Mouse (Mus musculus): ENCODE measurements around the gene Ttc41. TPM values are rescaled to one million over a fixed set of nuclear protein-coding genes. Genes with fewer than 3 reads are reported as not detected.

Ttc41 gene
- polyA plus RNA-seq, 1 experiment from 2014 or later = 3.4 TPM

DNA sequence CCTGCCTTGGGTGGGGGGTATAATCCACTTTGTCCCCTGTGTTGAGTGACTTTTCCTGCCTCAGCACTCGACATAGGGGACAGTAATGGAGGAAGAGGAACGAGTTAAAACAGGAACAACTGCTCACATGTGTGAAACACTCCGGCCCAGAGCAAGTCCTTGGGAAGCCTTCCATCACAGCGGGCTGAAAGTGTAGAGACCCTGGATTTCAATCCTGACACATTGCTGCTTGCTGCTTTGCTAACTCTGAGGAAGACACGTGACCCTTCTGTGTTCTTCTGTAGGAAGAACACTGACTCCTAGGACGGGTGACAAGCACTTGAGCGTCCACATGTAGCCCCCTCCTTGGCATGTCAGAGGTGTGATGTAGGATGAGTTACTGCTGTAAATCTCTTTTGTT lies 109.5 kb downstream of the Ttc41 start:
- Histone ChIP-seq H3K36me3 (no peaks in the 10 kb centered on the region), H3K27me3 (no peaks in the 10 kb centered on the region), H3K9me3 (replicated peaks) (no peaks in the 10 kb centered on the region), H3K4me2 (replicated peaks) (no peak overlapping the region), H3K4me3 (no peak overlapping the region), H3K4me1 (peaks cover 24% of the 10 kb centered on the region), H3K9ac (no peak overlapping the region), H3K27ac (no peak overlapping the region)
- WGBS = 82% methylated on average over 7 of the region's 7 CpGs
- ATAC-seq (ENCODE audit: low FRiP score) = no peak

GRCm38 (mm10) chr10:86819649-86820165 lies 114.1 kb downstream of the Ttc41 start:
- peak; percentile 82 for ATAC-seq (ENCODE audit: low FRiP score)
- H3K27me3 ChIP-seq = peaks cover 4% of the 10 kb centered on the region; the same call in 1 of the 2 replicates
- no peaks in the 10 kb centered on the region for H3K9me3 ChIP-seq (replicated peaks)
- peak overlapping the region; percentile 27; the same call in 1 of the 2 replicates for H3K9ac ChIP-seq
- H3K4me2 ChIP-seq (replicated peaks) = 0 out of 2 replicates have a peak overlapping the region, but pooled peaks have one; percentile 4
- H3K4me1 ChIP-seq = peaks cover 22% of the 10 kb centered on the region
- no peak overlapping the region for H3K4me3 ChIP-seq
- H3K36me3 ChIP-seq = no peaks in the 10 kb centered on the region
- 16% methylated on average over 8 of the region's 8 CpGs for WGBS
- H3K27ac ChIP-seq = peak overlapping the region; percentile 44; the same call in 1 of the 2 replicates

DNA sequence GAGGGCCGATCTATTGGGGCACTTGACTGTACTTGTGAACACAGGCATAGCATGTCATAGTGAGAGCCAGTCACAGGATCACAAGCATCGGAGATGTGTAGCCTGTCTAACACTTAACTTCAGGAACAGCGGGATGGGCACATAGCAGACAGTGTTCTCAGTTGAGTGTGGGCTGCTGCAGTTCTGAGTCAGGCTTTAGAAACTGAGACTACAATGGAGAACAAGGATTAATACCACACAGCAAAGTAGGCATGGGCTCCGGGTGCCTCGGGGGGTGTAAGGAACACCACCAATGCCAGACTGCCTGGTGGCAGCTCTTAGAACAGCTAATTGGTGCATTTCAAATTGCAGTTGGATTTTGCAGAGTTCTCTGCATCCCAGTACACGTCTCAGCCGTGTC lies 115.4 kb downstream of the Ttc41 start:
- Histone ChIP-seq H3K36me3 (no peaks in the 10 kb centered on the region), H3K4me3 (no peak overlapping the region)
- WGBS = 92% methylated on average over 7 of the region's 7 CpGs

DNA sequence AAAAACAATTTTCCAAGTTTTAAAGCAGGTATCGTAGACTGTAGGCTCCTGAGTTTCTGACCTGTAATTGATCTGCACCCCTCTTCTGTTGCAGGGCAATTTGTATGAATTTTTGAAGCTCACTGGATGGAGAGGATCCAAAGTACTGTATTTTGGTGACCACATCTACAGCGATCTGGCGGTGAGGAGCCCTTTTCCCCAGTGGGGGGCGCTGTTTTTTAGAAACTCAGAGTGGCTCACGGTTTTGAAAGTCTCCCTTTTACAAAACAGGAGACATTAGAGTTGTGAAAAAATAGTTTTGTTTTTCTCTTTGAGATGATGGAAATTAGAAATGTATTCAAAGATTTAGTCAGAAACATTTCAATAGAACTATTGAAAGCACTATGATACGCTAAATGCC lies 118.5 kb downstream of the Ttc41 start:
- WGBS = 78% methylated on average over 6 of the region's 6 CpGs
- H3K27ac ChIP-seq = no peak overlapping the region
- H3K27me3 ChIP-seq = peaks cover 4% of the 10 kb centered on the region; the same call in 1 of the 2 replicates

More for the DNA sequence above, 115.4 kb downstream of the Ttc41 start:
- Histone ChIP-seq H3K4me2 (replicated peaks) (no peak overlapping the region), H3K27me3 (peaks cover 4% of the 10 kb centered on the region; the same call in 1 of the 2 replicates), H3K9ac (no peak overlapping the region), H3K4me1 (peaks cover 21% of the 10 kb centered on the region), H3K27ac (no peak overlapping the region), H3K9me3 (replicated peaks) (no peaks in the 10 kb centered on the region)
- ATAC-seq (ENCODE audit: low FRiP score) = no peak

GRCm38 (mm10) chr10:86824871-86825270 lies 119.3 kb downstream of the Ttc41 start:
- no peak overlapping the region for H3K4me2 ChIP-seq (replicated peaks)
- WGBS = 46% methylated on average over 14 of the region's 14 CpGs

More for the DNA sequence above, 118.5 kb downstream of the Ttc41 start:
- no peak overlapping the region for H3K4me3 ChIP-seq
- ATAC-seq (ENCODE audit: low FRiP score) = no peak
- peaks cover 17% of the 10 kb centered on the region for H3K4me1 ChIP-seq
- no peak overlapping the region for H3K9ac ChIP-seq
- H3K9me3 ChIP-seq (replicated peaks) = no peaks in the 10 kb centered on the region
- no peak overlapping the region for H3K4me2 ChIP-seq (replicated peaks)
- 0 out of 2 replicates have a peak, but pooled peaks cover 1% of the 10 kb centered on the region for H3K36me3 ChIP-seq

DNA sequence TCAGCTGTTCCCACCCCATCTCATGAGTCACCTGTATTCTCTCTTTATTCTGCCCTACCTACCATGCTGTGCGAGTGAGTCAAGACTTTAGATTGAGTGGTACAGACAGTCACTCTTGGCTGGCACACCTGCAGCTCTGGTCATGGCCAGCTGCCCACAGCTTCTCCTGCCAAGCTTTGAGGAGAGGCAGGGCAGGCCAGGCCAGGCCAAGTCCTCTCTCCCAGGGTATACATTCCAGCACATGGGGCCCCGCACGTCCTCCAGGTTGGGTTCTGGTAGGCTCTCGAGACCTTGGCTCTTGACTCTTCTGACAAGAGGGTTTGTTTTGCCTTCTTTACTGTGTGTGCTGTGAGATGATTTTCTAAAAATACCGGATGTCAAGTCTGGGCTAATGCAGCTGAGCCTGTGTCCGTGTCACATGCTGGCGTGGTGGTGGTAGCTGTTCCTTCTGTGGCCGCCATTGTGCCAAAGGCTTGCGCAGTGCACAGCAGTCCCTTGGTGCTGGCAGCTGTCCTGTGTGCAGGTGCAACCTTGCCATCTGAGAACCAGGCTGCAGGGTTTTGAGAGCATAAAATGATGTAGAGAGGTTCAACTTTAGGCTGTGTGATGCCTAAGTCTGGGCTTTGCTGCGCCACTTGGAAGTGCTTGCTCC lies 120.4 kb downstream of the Ttc41 start:
- H3K36me3 ChIP-seq = 0 out of 2 replicates have a peak, but pooled peaks cover 7% of the 10 kb centered on the region
- no peak overlapping the region for H3K27ac ChIP-seq
- peaks cover 4% of the 10 kb centered on the region; the same call in 1 of the 2 replicates for H3K27me3 ChIP-seq
- no peaks in the 10 kb centered on the region for H3K9me3 ChIP-seq (replicated peaks)
- no peak overlapping the region for H3K9ac ChIP-seq
- H3K4me3 ChIP-seq = no peak overlapping the region
- 0 out of 2 replicates have a peak, but pooled peaks cover 3% of the 10 kb centered on the region for H3K4me1 ChIP-seq
- 90% methylated on average over 10 of the region's 10 CpGs for whole genome bisulfite sequencing
- ATAC-seq (ENCODE audit: low FRiP score) = no peak
- H3K4me2 ChIP-seq (replicated peaks) = no peak overlapping the region

More at GRCm38 (mm10) chr10:86824871-86825270, 119.3 kb downstream of the Ttc41 start:
- H3K9me3 ChIP-seq (replicated peaks) = no peaks in the 10 kb centered on the region
- no peak overlapping the region for H3K4me3 ChIP-seq
- H3K27me3 ChIP-seq = peaks cover 4% of the 10 kb centered on the region; the same call in 1 of the 2 replicates
- H3K36me3 ChIP-seq = 0 out of 2 replicates have a peak, but pooled peaks cover 7% of the 10 kb centered on the region
- no peak overlapping the region for H3K27ac ChIP-seq
- H3K9ac ChIP-seq = no peak overlapping the region
- ATAC-seq (ENCODE audit: low FRiP score) = no peak
- H3K4me1 ChIP-seq = peaks cover 9% of the 10 kb centered on the region

Small RNA genes lying within 50 kb of the gene (microRNA-seq; reads per million reads assigned to microRNA genes)
- 1.9 reads per million for gene Gm25745

Other genes with a start within 250 kb of the Ttc41 start
- gene Syn3, start 206.9 kb upstream of the Ttc41 start, polyA plus RNA-seq (2016; fragmentation: Nextera tagmentation; extraction: Ambion mirVana) = 7.9 and 9.2 TPM in 2 replicates
- 551 and 555 TPM in 2 replicates for gene Hsp90b1, start 302 bp upstream of the Ttc41 start, polyA plus RNA-seq (2016; fragmentation: Nextera tagmentation; extraction: Ambion mirVana)
- not detected in 2 replicates for gene Gm49358, start 58.2 kb downstream of the Ttc41 start, polyA plus RNA-seq (2016; fragmentation: Nextera tagmentation; extraction: Ambion mirVana)
- gene Nt5dc3, start 73.2 kb downstream of the Ttc41 start, polyA plus RNA-seq (2016; fragmentation: Nextera tagmentation; extraction: Ambion mirVana) = 3.9 and 4.2 TPM in 2 replicates